Mouse (Mus musculus) heart, embryonic 11.5 days (tissue): ENCODE measurements around the gene Rsu1. TPM values are rescaled to one million over a fixed set of nuclear protein-coding genes. Genes with fewer than 3 reads are reported as not detected.

ENCODE experiments used
- ATAC-seq: fragments of 200-750 bp; cut with Nextera tagmentation; replicated peaks from 2 replicates; pipeline ENCODE4 v1.8.0; 2017; ENCODE audit warnings: moderate library complexity; ENCODE audit not compliant: insufficient number of reproducible peaks, low FRiP score, low TSS enrichment
- H3K27ac ChIP-seq: fragments of 300-500 bp; sonication (generic); 2 replicates; pipeline ENCODE4 v1.5.1; 2014; ENCODE audit warnings: mild to moderate bottlenecking, low read depth, low read length
- H3K27me3 ChIP-seq: fragments of 300-500 bp; sonication (generic); 2 replicates; pipeline ENCODE4 v1.6.1; 2014; ENCODE audit warnings: mild to moderate bottlenecking, low read length, mixed read lengths; ENCODE audit not compliant: control insufficient read depth, insufficient read depth
- H3K36me3 ChIP-seq: fragments of 300-500 bp; sonication (generic); 2 replicates; pipeline ENCODE4 v1.6.1; 2014; ENCODE audit warnings: mild to moderate bottlenecking, low read length, moderate library complexity, mixed read lengths; ENCODE audit not compliant: control insufficient read depth, insufficient read depth
- H3K4me1 ChIP-seq: fragments of 300-500 bp; sonication (generic); 2 replicates; pipeline ENCODE4 v1.6.1; 2014; ENCODE audit warnings: low read length; ENCODE audit not compliant: control insufficient read depth, insufficient read depth
- H3K4me2 ChIP-seq: fragments of 300-500 bp; sonication (generic); 2 replicates; pipeline ENCODE4 v1.6.1; 2014; ENCODE audit warnings: mild to moderate bottlenecking, moderate library complexity
- H3K4me3 ChIP-seq: fragments of 300-500 bp; sonication (generic); 2 replicates; pipeline ENCODE4 v1.5.1; 2014; ENCODE audit warnings: low read depth, low read length
- H3K9ac ChIP-seq: fragments of 300-500 bp; sonication (generic); 2 replicates; pipeline ENCODE4 v1.6.1; 2014; ENCODE audit warnings: mild to moderate bottlenecking, low read depth, low read length, moderate library complexity
- H3K9me3 ChIP-seq: fragments of 300-500 bp; sonication (generic); replicated peaks from 2 replicates; pipeline ENCODE4 v1.6.1; 2016; ENCODE audit warnings: low read length; ENCODE audit not compliant: control insufficient read depth
- WGBS: fragments of 180-500 bp; shearing (Covaris S2); extraction: QIAGEN DNeasy Blood & Tissue Kit; methylation state at CpG from one replicate; pipeline ENCODE4 v1.1.7; 2014; ENCODE audit not compliant: insufficient replicate concordance; 5-methylcytosine and 5-hydroxymethylcytosine counted together
- polyA plus RNA-seq: library from polyadenylated mRNA; unstranded; fragments of >200 nt; fragmentation: Nextera tagmentation; extraction: Ambion mirVana; gene quantifications from 2 replicates; pipeline ENCODE4 v1.2.1, GENCODE M21; 2014

Rsu1 gene
- polyA plus RNA-seq, 1 experiment from 2014 or later: 147 TPM

DNA sequence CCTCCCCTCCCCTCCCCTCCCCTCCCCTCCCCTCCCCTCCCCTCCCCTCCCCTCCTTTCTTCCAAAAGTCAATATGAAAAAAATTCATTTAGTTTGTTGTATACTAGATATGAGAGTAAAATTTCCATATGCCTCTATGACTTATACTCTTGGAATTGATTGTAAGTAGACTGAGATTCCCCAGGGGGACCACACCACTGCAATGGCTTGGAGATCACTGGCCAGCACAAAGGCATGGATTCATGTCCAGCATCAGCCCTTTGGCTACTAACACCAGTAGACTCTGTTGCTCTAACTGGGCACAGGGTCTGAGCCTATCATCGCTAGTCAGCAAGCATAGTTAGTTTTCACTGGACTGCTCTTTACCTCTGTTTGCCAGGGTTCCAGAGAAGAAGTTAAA, 180.4 kb downstream of the Rsu1 start:
- H3K4me1 ChIP-seq: no peaks in the 10 kb centered on the region
- H3K36me3 ChIP-seq: no peaks in the 10 kb centered on the region
- H3K4me2 ChIP-seq: no peak overlapping the region
- no peak overlapping the region for H3K4me3 ChIP-seq
- no peak overlapping the region for H3K27ac ChIP-seq
- H3K27me3 ChIP-seq: no peaks in the 10 kb centered on the region
- no peak overlapping the region for H3K9ac ChIP-seq
- H3K9me3 ChIP-seq: no peaks in the 10 kb centered on the region
- ATAC-seq: no peak
- WGBS: 85% methylated on average over 1 of the region's 1 CpGs

DNA sequence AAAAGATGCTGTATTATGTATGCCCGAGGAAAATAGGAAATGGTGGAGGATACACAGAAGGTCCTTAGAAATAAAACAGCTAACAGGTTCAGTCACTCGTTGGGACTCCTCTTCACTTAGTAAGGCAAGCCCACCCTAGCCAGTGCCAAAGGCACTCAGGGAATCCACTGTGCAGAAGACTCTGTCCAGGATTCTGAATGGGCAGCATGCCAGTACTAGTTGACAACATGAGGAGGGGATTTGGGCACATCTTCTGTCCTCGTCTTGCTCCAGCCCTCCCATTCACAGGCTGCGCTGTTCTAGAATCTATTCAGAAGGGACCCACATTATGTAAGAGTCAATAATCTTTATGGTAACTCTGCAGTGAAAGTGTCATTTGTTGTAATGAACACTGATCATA, 181.4 kb downstream of the Rsu1 start:
- no peak overlapping the region for H3K4me3 ChIP-seq
- no peak overlapping the region for H3K4me2 ChIP-seq
- no peaks in the 10 kb centered on the region for H3K36me3 ChIP-seq
- H3K9me3 ChIP-seq: no peaks in the 10 kb centered on the region
- no peak overlapping the region for H3K27ac ChIP-seq
- no peaks in the 10 kb centered on the region for H3K4me1 ChIP-seq
- WGBS: 86% methylated on average over 4 of the region's 4 CpGs
- H3K27me3 ChIP-seq: no peaks in the 10 kb centered on the region
- no peak for ATAC-seq
- H3K9ac ChIP-seq: no peak overlapping the region

DNA sequence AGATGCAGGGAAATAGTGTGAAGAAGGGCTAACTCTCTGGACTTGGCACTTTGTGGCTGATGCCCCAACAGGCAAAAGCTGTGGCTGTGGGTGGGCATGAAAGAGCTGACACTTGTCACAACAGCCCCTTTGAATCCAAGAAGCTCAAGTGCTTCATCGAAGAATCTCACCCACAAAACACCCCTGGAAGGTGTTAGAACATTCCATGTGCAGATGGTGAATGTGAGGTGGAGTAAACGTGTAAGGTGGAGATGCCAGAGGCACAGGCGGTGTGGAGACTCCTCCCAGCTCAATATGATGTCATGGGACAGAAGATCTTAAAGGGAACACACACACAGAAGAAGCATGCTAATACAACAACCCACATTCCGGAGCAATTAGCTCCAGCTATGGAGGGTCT, 182.9 kb downstream of the Rsu1 start:
- Histone ChIP-seq H3K36me3 (no peaks in the 10 kb centered on the region), H3K4me3 (no peak overlapping the region), H3K4me1 (no peaks in the 10 kb centered on the region), H3K9me3 (no peaks in the 10 kb centered on the region), H3K9ac (no peak overlapping the region), H3K27ac (no peak overlapping the region), H3K4me2 (no peak overlapping the region), H3K27me3 (no peaks in the 10 kb centered on the region)
- 66% methylated on average over 4 of the region's 4 CpGs for WGBS
- ATAC-seq: no peak

DNA sequence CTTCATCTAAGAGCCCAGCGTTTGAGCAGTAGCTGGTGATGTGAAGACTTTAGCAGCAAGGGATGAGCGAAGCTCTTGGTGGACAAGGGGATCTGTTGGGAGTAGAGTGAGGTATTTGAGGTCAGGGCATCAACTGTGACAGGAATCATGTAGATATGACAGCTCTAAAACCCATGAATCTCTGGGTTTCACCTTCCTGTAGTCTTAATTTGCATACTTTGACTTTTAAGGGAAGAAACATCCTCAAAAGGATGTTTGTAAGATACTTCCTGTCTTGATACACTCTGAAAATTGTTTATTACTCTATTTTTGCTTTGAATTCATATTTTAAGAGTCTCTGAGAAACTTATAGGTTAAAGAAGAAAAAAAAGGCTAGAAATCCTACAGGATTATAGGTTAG, 183.4 kb downstream of the Rsu1 start:
- Histone ChIP-seq H3K9me3 (no peaks in the 10 kb centered on the region), H3K36me3 (no peaks in the 10 kb centered on the region), H3K4me2 (no peak overlapping the region), H3K4me3 (no peak overlapping the region), H3K9ac (no peak overlapping the region), H3K4me1 (no peaks in the 10 kb centered on the region), H3K27ac (no peak overlapping the region), H3K27me3 (no peaks in the 10 kb centered on the region)
- ATAC-seq: no peak
- 92% methylated on average over 2 of the region's 2 CpGs for WGBS

DNA sequence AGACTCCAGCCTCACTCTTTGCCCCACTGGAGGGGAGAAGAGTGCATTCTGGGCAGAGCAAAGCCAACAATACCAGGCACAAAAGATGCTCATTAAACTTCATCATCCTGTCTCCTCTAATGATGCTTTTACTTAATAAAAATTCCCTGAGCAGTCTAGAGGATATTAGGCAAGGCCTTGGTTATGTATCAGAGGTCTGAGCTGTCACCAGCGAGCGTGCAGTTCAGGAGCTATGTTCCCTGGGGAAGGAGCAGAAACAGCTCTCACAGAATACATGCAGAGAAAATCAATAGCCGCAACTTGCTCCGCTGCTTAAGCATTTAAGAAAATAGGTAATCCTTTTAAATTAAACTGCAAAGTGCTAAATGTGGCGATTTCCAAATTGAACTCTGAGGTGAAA, 187.0 kb downstream of the Rsu1 start:
- no peak overlapping the region for H3K4me2 ChIP-seq
- 81% methylated on average over 5 of the region's 5 CpGs for WGBS
- no peaks in the 10 kb centered on the region for H3K4me1 ChIP-seq
- no peaks in the 10 kb centered on the region for H3K36me3 ChIP-seq
- no peak for ATAC-seq
- no peaks in the 10 kb centered on the region for H3K9me3 ChIP-seq
- H3K4me3 ChIP-seq: no peak overlapping the region
- no peak overlapping the region for H3K27ac ChIP-seq
- H3K27me3 ChIP-seq: no peaks in the 10 kb centered on the region
- H3K9ac ChIP-seq: no peak overlapping the region

DNA sequence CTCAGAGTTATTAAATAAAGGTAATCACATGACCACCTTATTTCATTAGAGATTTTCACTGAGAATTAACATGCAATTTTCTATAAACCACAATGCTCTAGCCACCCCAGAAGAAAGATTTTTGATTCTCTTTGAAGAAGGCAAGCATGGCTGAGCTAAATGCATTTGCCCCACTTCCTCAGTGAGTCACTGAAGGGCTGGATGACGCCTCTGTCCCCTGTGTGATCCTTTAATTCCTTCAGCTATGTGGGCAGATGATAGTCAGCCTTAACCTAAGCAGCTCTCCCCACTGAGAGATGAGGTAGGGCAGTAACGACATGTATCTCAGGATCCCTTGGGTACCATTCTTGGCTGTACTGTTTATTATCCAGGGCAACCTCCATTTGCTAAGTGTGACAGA, 190.7 kb downstream of the Rsu1 start:
- H3K36me3 ChIP-seq: no peaks in the 10 kb centered on the region
- H3K4me3 ChIP-seq: no peak overlapping the region
- H3K4me2 ChIP-seq: no peak overlapping the region
- H3K9ac ChIP-seq: no peak overlapping the region
- H3K27me3 ChIP-seq: no peaks in the 10 kb centered on the region
- H3K9me3 ChIP-seq: no peaks in the 10 kb centered on the region
- ATAC-seq: no peak
- H3K27ac ChIP-seq: no peak overlapping the region
- WGBS: 72% methylated on average over 2 of the region's 2 CpGs
- no peaks in the 10 kb centered on the region for H3K4me1 ChIP-seq

DNA sequence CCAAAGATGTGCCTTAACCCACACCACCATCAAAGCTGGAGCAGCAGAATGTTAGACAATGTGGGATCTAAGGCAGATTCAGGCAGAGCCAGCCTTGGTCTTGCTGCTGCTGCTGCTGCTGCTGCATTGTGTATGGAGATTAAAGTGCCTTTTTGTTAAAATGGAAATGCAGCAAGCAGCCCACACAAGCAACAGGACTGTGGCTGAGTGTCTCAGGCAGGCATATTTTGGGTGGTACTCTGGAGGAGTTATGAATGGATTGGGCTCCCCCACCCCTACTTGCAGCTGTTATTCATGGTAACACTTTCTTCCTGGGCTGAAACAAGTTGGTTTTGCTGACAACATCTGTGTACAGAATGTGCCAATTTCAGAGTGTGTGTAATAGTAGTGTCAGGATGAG, 199.0 kb downstream of the Rsu1 start:
- ATAC-seq: no peak
- Histone ChIP-seq H3K4me3 (no peak overlapping the region), H3K9me3 (no peaks in the 10 kb centered on the region), H3K27ac (no peak overlapping the region), H3K4me1 (no peaks in the 10 kb centered on the region), H3K27me3 (no peaks in the 10 kb centered on the region), H3K9ac (no peak overlapping the region), H3K4me2 (no peak overlapping the region), H3K36me3 (no peaks in the 10 kb centered on the region)

DNA sequence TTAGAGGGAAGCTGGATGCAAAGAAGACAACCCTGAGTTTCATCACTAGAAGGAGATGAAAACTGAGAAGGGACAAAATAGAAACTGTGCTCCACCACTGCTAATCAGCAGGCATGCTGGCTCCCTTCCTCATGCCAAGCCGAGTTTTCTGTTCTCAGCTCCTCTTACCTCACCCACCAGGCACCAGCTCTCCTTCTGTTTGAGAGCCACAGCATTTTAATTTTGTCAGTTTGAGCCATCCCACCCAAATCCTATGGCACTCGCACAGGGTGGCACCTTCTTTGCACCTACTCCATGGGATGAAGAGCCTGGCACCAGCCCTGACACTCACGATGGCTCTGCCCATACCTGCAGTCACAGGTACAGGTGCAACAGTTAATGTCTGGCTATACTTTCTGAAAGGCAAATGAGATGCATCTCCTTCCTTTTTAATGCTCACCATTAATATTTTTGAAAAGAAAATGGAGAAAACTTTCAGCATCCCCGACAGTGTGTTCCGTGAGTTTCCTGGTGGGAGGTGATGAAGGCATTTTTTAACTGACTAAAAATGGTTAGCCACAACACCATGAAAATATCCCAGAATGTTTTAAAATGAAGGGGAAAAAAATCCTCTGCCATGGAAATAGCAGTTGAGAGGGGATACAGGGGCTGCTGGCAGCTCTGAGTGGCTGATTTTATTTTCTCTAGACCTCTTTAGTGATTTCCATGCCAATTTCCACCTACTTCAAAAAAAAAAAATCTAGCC, 210.6 kb downstream of the Rsu1 start:
- ATAC-seq: no peak
- Histone ChIP-seq H3K4me2 (no peak overlapping the region), H3K36me3 (no peaks in the 10 kb centered on the region), H3K9me3 (no peaks in the 10 kb centered on the region), H3K27ac (no peak overlapping the region), H3K4me1 (no peaks in the 10 kb centered on the region), H3K9ac (no peak overlapping the region), H3K27me3 (no peaks in the 10 kb centered on the region), H3K4me3 (no peak overlapping the region)
- WGBS: 82% methylated on average over 5 of the region's 5 CpGs

DNA sequence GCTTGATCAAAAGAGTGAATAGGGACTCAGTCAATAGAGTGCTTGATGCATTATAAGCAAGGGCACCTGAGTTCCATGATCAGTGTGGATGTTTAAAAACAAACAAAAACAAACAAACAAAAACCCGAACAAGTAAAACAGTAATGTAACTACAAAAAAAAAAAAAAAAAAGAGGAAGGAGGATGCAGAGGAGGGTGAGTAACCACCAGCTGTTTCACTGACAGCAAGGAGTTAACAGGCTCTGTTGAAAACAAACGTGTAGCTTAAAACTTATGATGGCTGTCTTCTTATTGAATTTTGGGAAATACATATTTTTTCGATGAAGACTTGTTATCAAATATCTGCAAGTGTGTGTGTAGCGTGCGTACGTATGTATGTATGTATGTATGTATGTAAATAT, 222.6 kb downstream of the Rsu1 start:
- Histone ChIP-seq H3K36me3 (no peaks in the 10 kb centered on the region), H3K9me3 (no peaks in the 10 kb centered on the region), H3K4me2 (no peak overlapping the region), H3K27ac (no peak overlapping the region), H3K4me3 (no peak overlapping the region), H3K27me3 (no peaks in the 10 kb centered on the region), H3K4me1 (no peaks in the 10 kb centered on the region), H3K9ac (no peak overlapping the region)
- WGBS: 81% methylated on average over 6 of the region's 6 CpGs
- no peak for ATAC-seq
